Mouse (Mus musculus) lung, postnatal 0 days (tissue): ENCODE results near the gene Mfsd4b2.

ENCODE experiments used
- CTCF ChIP-seq: IDR thresholded peaks from 2 replicates; pipeline ENCODE4 v1.5.1; 2016; ENCODE audit warnings: antibody characterized with exemption, mild to moderate bottlenecking
- EP300 ChIP-seq: IDR thresholded peaks from 2 replicates; pipeline ENCODE4 v1.6.1; 2016; ENCODE audit warnings: antibody characterized with exemption, mild to moderate bottlenecking, control low read depth

DNA sequence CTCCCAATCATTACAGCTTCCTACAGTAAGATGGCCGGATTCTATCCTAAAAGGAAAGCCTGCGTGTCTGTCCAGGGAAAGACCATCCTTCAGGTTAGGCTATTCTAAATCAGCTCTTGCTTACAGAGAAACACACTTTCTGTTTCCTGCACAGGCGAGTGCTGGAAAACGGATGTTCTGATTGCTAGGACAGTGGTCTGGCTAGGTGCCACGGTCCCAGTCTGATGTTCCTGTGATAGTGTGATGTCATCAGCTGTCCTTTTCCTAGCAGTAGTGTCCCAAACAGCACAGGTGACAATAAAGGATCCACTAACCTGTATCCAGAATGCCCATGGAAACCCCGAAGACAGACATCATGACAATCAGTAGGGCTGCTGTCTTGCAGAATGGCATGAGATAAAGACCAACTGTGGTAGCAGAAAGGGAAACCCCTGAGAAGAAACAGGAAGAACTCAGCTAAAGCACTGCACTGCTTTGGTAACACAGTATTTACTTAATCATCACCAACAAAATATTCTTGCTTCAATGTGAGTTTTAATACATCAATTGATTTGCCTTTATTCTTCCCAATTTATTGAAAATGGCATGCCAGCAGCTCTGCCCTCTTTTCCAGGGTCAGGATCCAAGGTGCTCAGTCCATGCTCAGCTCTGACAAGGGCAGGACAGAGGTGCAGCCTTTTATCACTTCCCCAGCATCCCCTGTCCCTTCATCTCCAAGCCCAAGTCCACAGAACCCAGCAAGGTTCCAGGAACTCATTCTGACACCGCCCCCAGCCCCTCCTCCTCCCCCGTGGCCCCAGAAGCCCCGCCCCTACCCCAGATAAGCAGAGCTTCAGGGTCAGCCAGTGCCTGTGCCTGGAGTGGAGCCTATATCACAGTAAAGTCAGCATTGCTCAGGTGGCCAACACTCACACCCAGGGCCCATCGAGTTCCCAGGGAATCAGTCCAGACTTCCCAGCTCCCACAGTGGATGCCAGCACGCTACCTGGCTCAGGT is 32.7 kb downstream of the Mfsd4b2 start:
- TF ChIP-seq CTCF = no peak
- TF ChIP-seq EP300 = no peak
